Mouse (Mus musculus) C2C12 (cell line): ENCODE data around the gene Samd4b.

Experiments
- CTCF ChIP-seq: IDR thresholded peaks from one replicate; pipeline ENCODE4 v1.5.1; 2011; ENCODE audit not compliant: control insufficient read depth, insufficient read depth, insufficient read length
- MYOD1 ChIP-seq: IDR thresholded peaks from one replicate; pipeline ENCODE4 v1.6.1; 2011; ENCODE audit warnings: low read depth; ENCODE audit not compliant: control insufficient read depth, insufficient read length
- MYOG ChIP-seq: IDR thresholded peaks from one replicate; pipeline ENCODE4 v1.6.1; 2011; ENCODE audit not compliant: control insufficient read depth, insufficient read length; ENCODE audit errors: extremely low read depth
- USF1 ChIP-seq: IDR thresholded peaks from one replicate; pipeline ENCODE4 v1.6.1; 2011; ENCODE audit warnings: low read depth, mild to moderate bottlenecking, control low read depth, moderate library complexity

DNA sequence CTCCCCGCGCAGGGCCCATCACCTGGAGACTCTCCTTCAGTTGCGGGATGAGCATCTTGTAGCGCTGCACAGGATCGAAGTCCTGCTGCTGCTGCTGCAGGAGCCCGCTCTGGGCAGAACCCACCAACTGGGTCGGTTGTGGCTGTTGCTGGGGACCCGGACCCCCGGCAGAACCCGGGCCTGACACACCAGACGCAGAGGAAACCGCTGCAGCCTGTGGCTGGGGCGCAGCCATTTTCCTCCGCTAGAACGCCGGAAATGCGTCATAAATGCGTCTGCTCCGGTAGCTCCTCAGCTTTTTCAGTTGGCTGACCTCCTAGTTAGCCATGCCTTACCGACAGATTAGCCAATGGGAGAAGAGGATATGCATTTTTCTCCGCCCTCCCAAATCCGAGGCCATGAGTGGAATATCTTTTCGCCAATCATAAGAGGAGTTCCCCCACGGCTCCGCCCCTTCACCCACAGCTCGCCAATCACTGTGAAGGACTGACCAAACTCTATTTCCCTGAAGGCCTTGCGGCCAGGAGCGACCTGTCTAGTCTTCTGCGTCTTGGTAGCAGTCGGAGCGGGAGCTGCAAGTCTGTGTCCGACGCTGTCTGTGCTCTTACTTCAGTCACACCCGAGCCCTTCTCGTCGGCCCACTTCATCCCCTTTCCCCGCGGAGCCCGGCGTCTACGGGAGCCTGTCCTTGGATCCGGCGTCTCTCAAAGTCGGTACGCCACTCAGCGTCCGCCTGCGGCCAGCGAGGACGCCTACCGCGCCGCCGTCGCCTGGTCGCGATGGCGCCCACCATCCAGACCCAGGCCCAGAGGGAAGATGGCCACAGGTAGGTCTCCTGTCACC is 205.3 kb downstream of the Samd4b start, which contains the start of the genes Med29 and Paf1:
- TF ChIP-seq CTCF (no peak), MYOG (no peak), USF1 (no peak), MYOD1 (no peak)
